Mouse (Mus musculus) kidney, adult 2 months (tissue): ENCODE data around the gene Plcxd3.

Source experiments
- CTCF ChIP-seq: fragments of 200-500 bp; conservative IDR thresholded peaks from 2 replicates; pipeline ENCODE4 v1.5.1; 2011; ENCODE audit warnings: low read depth, mild to moderate bottlenecking, control low read depth, low read length, moderate library complexity, mixed read lengths; ENCODE audit not compliant: insufficient read depth, insufficient read length
- POLR2A ChIP-seq: fragments of 200-500 bp; IDR thresholded peaks from one replicate; pipeline ENCODE4 v1.6.1; 2011; ENCODE audit warnings: low read depth, low read length, control low read depth

DNA sequence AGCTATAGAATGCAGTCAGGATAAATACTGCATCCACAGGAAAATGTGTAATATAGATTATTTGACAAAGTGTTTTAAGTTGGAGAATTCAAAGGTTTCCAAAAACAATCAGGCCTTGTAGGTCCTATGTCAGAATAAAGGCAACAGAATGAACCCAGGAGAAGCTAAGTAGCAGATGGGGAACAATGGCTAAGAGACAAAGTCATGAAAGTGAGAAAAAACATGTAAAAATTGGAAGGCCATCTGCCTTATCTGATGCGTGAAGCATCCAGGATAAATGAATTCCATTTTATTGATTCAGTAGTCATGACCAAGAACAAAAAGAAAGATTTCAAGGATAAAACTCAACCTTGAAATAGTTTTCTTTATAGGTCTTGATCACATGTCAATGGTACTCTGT, 139.4 kb downstream of the Plcxd3 start:
- no peak for TF ChIP-seq POLR2A
- TF ChIP-seq CTCF = no peak
